Mouse (Mus musculus) ovary, postnatal 36 days (tissue): ENCODE data around the gene Lrrc75b.

Experiments used
- DNase-seq: peaks from one replicate; pipeline ENCODE4 v3.0.0; 2022; ENCODE audit warnings: low spot score, mixed read lengths

Lrrc75b gene

DNA sequence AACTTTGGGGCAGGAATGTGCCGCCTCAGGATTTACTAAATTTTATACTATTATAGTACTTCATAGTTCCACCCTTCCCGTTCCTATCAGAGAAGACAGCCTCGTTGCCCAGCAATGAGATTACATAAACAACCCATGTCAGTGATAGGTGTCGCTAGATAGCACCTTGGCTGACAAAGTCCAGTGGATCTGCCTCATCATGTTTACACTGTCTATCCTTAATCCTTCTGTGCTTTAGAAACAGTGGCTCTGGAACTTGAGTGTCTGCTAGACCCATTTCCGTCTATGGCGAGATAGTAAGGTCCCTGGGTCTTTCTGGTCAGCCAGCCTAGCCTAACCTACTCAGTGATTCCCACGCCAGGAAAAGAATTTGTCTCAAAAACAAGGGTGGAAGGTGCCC is 59.8 kb downstream of the Lrrc75b start:
- DNase-seq: no peak
